Mouse (Mus musculus) embryo, embryonic 11.5 days (tissue): ENCODE data around the gene Os9.
A peak's percentile ranks its signal among the peaks of the same experiment; 100 is the strongest.
"Not testable (repeated sequence)": the region's sequence is repeated elsewhere in the genome, so short reads cannot be mapped to it uniquely, and the experiment has no call there.

Experiments
- DNase-seq: peaks from one replicate; pipeline ENCODE4 v3.0.0-alpha.2; 2012; ENCODE audit warnings: low read depth, low spot score

The Os9 gene

GRCm38 (mm10) chr10:127063913-127064870, 56.7 kb downstream of the Os9 start:
- no peak for DNase-seq

- peak; percentile 98 for DNase-seq
Measured at GRCm38 (mm10) chr10:127063239-127063872, 57.6 kb downstream of the Os9 start, which contains the start of gene Cdk4. Gene Cdk4 (plus strand): TSS chr10:127063534.

GRCm38 (mm10) chr10:127062503-127062902, 58.4 kb downstream of the Os9 start:
- DNase-seq, result no peak

- DNase-seq, result not testable (repeated sequence)
Measured at GRCm38 (mm10) chr10:127062101-127062500, 58.8 kb downstream of the Os9 start.

- no peak for DNase-seq
Measured at GRCm38 (mm10) chr10:127061513-127061912, 59.4 kb downstream of the Os9 start.

- no peak for DNase-seq
Measured at GRCm38 (mm10) chr10:127061085-127061484, 59.8 kb downstream of the Os9 start.

- no peak for DNase-seq
Measured at GRCm38 (mm10) chr10:127059968-127060916, 60.7 kb downstream of the Os9 start, which contains the start of gene March9. Gene March9 (minus strand): TSS chr10:127060184.

- no peak for DNase-seq
Measured at GRCm38 (mm10) chr10:127059174-127059967, 61.6 kb downstream of the Os9 start.

- DNase-seq, result no peak
Measured at GRCm38 (mm10) chr10:127058708-127059107, 62.2 kb downstream of the Os9 start.

- peak; percentile 68 for DNase-seq
Measured at GRCm38 (mm10) chr10:127058161-127058560, 62.8 kb downstream of the Os9 start.

GRCm38 (mm10) chr10:127056490-127056889, 64.4 kb downstream of the Os9 start:
- DNase-seq, result no peak

GRCm38 (mm10) chr10:127055406-127055805, 65.5 kb downstream of the Os9 start:
- no peak for DNase-seq

- DNase-seq, result no peak
Measured at GRCm38 (mm10) chr10:127054646-127055045, 66.3 kb downstream of the Os9 start.

GRCm38 (mm10) chr10:127050119-127050474, 70.8 kb downstream of the Os9 start:
- DNase-seq, result no peak

GRCm38 (mm10) chr10:127049395-127050118, 71.4 kb downstream of the Os9 start:
- DNase-seq, result no peak

- DNase-seq, result no peak
Measured at GRCm38 (mm10) chr10:127048608-127049394, 72.1 kb downstream of the Os9 start.

GRCm38 (mm10) chr10:127047954-127048353, 73.0 kb downstream of the Os9 start, which contains the start of gene Cyp27b1:
Gene Cyp27b1 (plus strand): TSS chr10:127048250.
- no peak for DNase-seq
